Comparison of ENCODE assay signal across 1 mouse cellular context in the genomic region with DNA sequence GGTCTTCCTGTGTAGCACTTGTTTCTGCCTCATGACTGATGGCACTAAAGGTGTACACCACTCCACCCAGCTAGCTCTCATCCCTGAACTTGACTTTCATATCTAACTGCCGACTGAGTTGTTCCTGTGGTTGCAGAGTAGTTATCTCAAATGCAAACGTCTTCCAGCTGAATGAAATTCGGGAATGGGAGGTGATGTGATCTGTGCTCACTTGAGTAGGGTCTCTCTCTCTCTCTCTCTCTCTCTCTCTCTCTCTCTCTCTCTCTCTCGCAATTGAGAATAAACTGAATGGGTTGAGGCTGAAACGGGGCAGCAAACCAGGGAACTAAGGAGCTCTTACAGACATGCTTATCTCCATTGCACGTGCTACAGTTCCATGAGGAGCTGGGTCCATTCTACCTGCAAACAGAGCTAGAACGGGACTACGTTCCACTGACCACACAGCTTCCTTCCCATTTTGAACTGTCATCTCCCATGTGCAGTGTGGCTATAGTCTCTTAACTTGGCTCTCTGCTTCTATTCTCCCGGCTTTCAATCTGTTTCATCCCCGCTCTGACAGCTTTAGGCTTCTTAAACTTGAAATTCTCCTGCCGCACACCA.
TF ChIP-seq lines count a peak whose summit lies in the region.

No protein-coding gene starts in this region.

TF ChIP-seq in MEL, 35 proteins besides CTCF, POLR2A, EP300 and RAD21:
- TF ChIP-seq SIN3A (IDR thresholded peaks at IDR 0.05; ENCODE audit: low read length) (peak; percentile 39; the same call in 1 of the 2 replicates), TCF12 (IDR thresholded peaks at IDR 0.05; ENCODE audit: low read depth, low read length) (peak; percentile 36; the same call in 1 of the 2 replicates), MXI1 (IDR thresholded peaks at IDR 0.05; ENCODE audit: low read depth, low read length) (peak; percentile 80), NELFE (IDR thresholded peaks at IDR 0.05; ENCODE audit: low read depth, low read length) (no peak), MYC (IDR thresholded peaks at IDR 0.05; ENCODE audit: low read depth, low read length) (peak; percentile 88), GATA1 (IDR thresholded peaks at IDR 0.05; ENCODE audit: low read depth, low read length) (peak; percentile 50), JUND (IDR thresholded peaks at IDR 0.05; ENCODE audit: low read depth, low read length) (peak; percentile 96), BHLHE40 (IDR thresholded peaks at IDR 0.05; ENCODE audit: borderline replicate concordance, low read depth, low read length) (peak; percentile 89), TAL1 (IDR thresholded peaks at IDR 0.05; ENCODE audit: low read length) (no peak), MAFK (IDR thresholded peaks at IDR 0.05; ENCODE audit: borderline replicate concordance, low read depth, low read length) (no peak), SMC3 (IDR thresholded peaks at IDR 0.05; ENCODE audit: low read depth, low read length) (no peak), ZKSCAN1 (IDR thresholded peaks at IDR 0.05; ENCODE audit: low read depth, low read length) (no peak), ZNF384 (IDR thresholded peaks at IDR 0.05; ENCODE audit: low read depth, low read length) (no peak), MAZ (IDR thresholded peaks at IDR 0.05; ENCODE audit: low read depth, low read length) (no peak), TBP (IDR thresholded peaks at IDR 0.05; ENCODE audit: low read depth, low read length) (no peak), RCOR1 (IDR thresholded peaks at IDR 0.05; ENCODE audit: low read depth, low read length) (peak; percentile 41; the same call in 1 of the 2 replicates), E2F4 (IDR thresholded peaks at IDR 0.05; ENCODE audit: borderline replicate concordance, low read depth, low read length) (0 out of 2 replicates have a peak, but pooled peaks have one; percentile 32), HCFC1 (IDR thresholded peaks at IDR 0.05; ENCODE audit: low read depth, low read length) (peak; percentile 42; the same call in 1 of the 2 replicates), ETS1 (IDR thresholded peaks at IDR 0.05; ENCODE audit: low read depth, low read length) (peak; percentile 64), MAX (IDR thresholded peaks at IDR 0.05; ENCODE audit: low read length) (peak; percentile 78)
